Comparison of ENCODE assay signal across 8 mouse cellular contexts in genomic region chr12:54830574-54830973, GRCm38 (mm10). TPM values are rescaled to one million over a fixed set of nuclear protein-coding genes. Genes with fewer than 3 reads are reported as not detected.
DNase-seq lines count a peak whose midpoint lies in the region; ATAC-seq lines count a peak whose summit lies in the region.

No protein-coding gene starts in this region.

- peak; percentile 74 for DNase-seq in T-cell, adult 2 months (ENCODE audit: low spot score)
- peak; percentile 89 to 92 for DNase-seq in cerebellum, postnatal 14 days
- DNase-seq in frontal cortex, postnatal 25 days (ENCODE audit: low spot score in 2 of 2) = peak; percentile 64 to 69
- peak; percentile 21 to 58 for DNase-seq in left cerebral cortex, adult 8-10 months (ENCODE audit: low spot score in 2 of 2)
- peak; percentile 80 for DNase-seq in mesoderm, embryonic 11.5 days (ENCODE audit: low read depth, low spot score)
- DNase-seq in right cerebral cortex, postnatal 25 days = peak; percentile 76
- peak; percentile 65 to 81 for DNase-seq in urinary bladder, postnatal 4 days (ENCODE audit: low spot score in 2 of 2)

- peak; percentile 94 for ATAC-seq in inflammation-experienced regulatory T-cells, adult 6 months

RNA-seq across cellular contexts. Expression of gene Cfl2, which starts 32.1 kb away (rescaled TPM):
- 10 to 100 TPM; 26.1 to 36.4 (median 28.2) TPM for polyA plus RNA-seq in inflammation-experienced regulatory T-cells, adult 6 months (2017; shearing (Covaris generic))
- 100 to 1,000 TPM; 109 to 134 (median 116) TPM for total RNA-seq in left cerebral cortex, adult 8-10 months (2022)

RNA-seq across cellular contexts. Expression of gene Snx6, which starts 35.1 kb away (rescaled TPM):
- polyA plus RNA-seq in inflammation-experienced regulatory T-cells, adult 6 months (2017; shearing (Covaris generic)) = 100 to 1,000 TPM; 152 to 187 (median 170) TPM
- total RNA-seq in left cerebral cortex, adult 8-10 months (2022) = 10 to 100 TPM; 42.1 to 46.1 (median 44.4) TPM

Comparison
In these comparisons a context has a peak if more than half of its experiments do, and no peak if none do; other contexts are left out.
1. Peak in every context shown above with its lines: DNase-seq and ATAC-seq.
2. DNase-seq: peak in every context shown above with its lines; median percentile 90 in cerebellum, postnatal 14 days; 80 in mesoderm, embryonic 11.5 days; 76 in right cerebral cortex, postnatal 25 days; 74 in T-cell, adult 2 months; 73 in urinary bladder, postnatal 4 days; 66 in frontal cortex, postnatal 25 days; 40 in left cerebral cortex, adult 8-10 months.